Mouse (Mus musculus): ENCODE measurements around the gene Rsbn1l.

Rsbn1l gene

DNA sequence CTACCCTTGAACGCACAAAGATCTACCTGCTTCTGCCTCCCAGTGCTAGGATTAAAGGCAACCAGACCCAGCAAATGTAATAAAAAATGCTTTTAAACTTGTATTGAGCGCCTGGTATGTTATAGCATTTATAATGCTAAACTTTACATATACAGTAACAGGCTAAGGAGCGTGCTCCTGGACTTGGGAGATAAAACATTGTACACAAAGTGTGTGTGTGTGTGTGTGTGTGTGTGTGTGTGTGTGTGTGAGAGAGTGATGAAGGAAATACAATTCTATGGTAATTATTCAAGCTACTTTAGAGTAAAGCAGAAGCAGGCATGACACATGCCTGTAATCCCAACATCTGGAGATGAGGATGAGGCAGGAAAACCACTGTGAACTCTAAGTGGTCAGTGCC is at the start of gene Rsbn1l:
Gene Rsbn1l (minus strand): TSS at position 101 of the 400 bp plus-strand sequence.
- no peak for DNase-seq (ENCODE audit: low read depth, low spot score)

DNA sequence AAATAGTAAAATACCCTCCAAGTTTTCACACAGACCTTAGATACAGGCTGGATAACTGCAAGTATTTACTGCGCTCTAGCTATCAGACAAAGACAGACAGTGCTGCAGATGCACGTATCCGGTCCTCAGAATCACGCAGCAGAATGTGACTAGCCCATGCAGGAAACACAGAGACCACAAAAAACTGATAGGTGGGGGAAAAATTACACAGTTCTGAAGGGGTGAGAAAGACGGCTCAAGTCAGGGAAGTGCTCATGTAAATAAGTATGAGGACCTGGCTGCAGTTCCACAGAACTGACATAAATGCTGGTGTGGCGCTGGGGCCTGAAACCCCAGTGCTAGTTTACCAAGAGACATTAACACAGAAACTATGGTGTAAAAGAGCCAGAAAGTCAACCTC is 46.5 kb upstream of the Rsbn1l start:
- no peak for DNase-seq (ENCODE audit: low read depth, low spot score)

DNA sequence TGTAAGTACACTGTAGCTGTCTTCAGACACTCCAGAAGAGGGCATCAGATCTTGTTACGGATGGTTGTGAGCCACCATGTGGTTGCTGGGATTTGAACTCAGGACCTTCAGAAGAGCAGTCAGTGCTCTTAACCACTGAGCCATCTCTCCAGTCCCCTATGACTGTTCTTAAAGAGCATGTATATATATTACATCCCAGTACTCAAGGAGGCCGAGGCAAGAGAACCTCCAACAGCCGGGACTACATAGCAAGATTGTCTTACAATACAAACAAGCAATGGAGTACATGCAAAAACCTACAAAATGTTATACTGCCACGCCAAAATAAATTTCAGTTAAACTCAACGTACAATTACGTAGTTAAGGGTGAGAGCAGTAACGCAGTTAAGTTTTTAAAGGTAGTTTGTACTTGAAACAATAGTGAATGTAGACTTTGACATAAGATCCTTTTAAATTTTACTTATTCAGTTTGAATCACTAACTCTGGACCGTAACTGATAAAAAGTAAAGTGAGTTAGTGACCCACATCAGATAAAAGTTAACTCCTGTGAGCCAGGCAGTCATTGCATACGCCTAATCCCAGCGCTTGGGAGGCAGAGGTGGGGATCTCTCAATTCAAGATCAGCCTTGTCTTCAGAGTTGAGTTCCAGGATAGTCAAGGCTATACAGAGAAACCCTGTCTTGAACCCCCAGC is 45.6 kb upstream of the Rsbn1l start:
- DNase-seq (ENCODE audit: low read depth, low spot score) = no peak

- no peak for DNase-seq (ENCODE audit: low read depth, low spot score)
Measured at GRCm38 (mm10) chr5:20998427-20998826, 42.2 kb upstream of the Rsbn1l start.

- no peak for DNase-seq (ENCODE audit: low read depth, low spot score)
Measured at GRCm38 (mm10) chr5:20997555-20997954, 41.4 kb upstream of the Rsbn1l start.

GRCm38 (mm10) chr5:20990062-20990809 is 34.0 kb upstream of the Rsbn1l start:
- DNase-seq (ENCODE audit: low read depth, low spot score) = no peak

GRCm38 (mm10) chr5:20986271-20986670 is 30.1 kb upstream of the Rsbn1l start:
- no peak for DNase-seq (ENCODE audit: low read depth, low spot score)

DNA sequence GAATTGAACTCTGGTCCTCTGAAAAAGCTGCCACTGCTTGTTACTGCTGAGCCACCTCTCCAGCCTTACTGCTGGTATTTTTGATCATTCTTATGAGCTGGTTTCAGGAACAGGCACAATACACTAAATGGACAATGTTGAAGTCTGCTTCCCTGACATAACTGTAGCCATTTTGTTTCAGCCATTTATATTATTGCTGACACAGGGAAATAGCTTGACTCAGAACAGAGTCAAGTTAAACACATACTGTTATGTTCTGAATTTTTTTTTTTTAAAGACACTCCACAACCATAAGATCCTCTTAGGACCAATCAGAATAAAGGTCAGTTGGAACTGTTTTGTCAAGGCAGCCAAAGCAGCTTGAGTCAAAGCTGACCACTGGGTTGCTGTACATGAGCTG is 27.3 kb upstream of the Rsbn1l start:
- DNase-seq (ENCODE audit: low read depth, low spot score) = no peak

GRCm38 (mm10) chr5:20974690-20975089 is 18.5 kb upstream of the Rsbn1l start:
- no peak for DNase-seq (ENCODE audit: low read depth, low spot score)

DNA sequence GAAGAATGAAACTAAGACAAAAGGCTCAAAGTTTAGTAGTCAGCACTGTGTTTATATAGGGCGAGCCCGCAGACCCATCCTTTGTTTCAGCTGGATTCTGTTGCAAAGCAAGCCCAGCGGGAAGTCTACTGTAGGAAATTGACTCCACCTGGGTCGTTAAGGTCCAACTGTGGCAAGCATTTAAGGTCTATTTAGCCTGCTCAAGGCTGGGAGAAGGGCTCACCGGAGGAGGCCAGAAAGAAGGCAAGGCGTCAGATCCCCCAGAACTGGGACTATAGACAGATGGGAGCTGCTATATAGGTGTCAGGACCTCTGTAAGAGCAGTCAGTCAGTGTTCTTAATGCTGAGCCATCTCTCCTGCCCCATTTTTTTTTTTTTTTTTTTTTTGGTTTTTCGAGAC is 17.8 kb upstream of the Rsbn1l start:
- peak; percentile 43 for DNase-seq (ENCODE audit: low read depth, low spot score)

- no peak for DNase-seq (ENCODE audit: low read depth, low spot score)
Measured at GRCm38 (mm10) chr5:20973069-20973468, 16.9 kb upstream of the Rsbn1l start.

GRCm38 (mm10) chr5:20968963-20969362 is 12.8 kb upstream of the Rsbn1l start:
- peak; percentile 45 for DNase-seq (ENCODE audit: low read depth, low spot score)

- no peak for DNase-seq (ENCODE audit: low read depth, low spot score)
Measured at GRCm38 (mm10) chr5:20968493-20968892, 12.3 kb upstream of the Rsbn1l start.

DNA sequence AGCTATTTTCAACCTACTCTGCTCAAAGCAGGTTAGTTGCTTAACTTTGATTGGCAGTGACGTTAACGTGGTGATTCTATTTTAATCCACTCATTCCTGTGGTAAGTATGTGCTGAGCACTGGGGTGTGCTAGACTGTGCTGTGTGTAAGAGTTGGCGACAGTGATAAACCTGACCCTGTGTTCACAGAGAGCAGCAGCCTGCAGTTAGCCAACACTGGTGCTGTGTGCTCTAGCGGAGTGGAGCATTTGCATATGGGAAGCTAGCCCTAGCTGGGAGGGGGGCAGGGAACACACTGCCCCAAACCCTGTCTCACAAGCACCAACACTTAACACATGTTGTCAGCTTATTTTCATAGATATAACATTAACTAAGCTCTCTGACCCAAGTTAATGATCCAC is 11.7 kb upstream of the Rsbn1l start:
- no peak for DNase-seq (ENCODE audit: low read depth, low spot score)

- DNase-seq (ENCODE audit: low read depth, low spot score) = no peak
Measured at GRCm38 (mm10) chr5:20964446-20964845, 8.2 kb upstream of the Rsbn1l start.

DNA sequence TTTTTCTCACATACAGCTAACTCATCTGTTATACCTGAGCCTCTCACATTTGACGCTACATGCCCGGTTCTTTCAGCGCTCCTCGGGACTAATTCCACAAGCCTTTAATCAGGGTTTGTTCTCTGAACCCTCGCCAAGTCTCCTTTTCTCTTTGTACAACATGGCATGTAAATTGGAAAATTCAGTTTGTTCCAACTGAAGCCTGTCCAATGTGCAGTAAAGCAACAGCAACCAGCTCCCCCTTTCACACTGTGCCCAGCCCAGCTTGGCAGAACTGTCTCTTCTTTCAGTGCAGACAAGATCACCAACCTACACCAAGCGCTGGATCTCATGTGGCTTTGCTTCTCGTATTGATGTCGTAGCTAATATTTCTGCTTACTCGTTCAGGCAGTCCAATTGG is 7.1 kb upstream of the Rsbn1l start:
- DNase-seq (ENCODE audit: low read depth, low spot score) = no peak

GRCm38 (mm10) chr5:20960927-20961326 is 4.7 kb upstream of the Rsbn1l start:
- no peak for DNase-seq (ENCODE audit: low read depth, low spot score)

DNA sequence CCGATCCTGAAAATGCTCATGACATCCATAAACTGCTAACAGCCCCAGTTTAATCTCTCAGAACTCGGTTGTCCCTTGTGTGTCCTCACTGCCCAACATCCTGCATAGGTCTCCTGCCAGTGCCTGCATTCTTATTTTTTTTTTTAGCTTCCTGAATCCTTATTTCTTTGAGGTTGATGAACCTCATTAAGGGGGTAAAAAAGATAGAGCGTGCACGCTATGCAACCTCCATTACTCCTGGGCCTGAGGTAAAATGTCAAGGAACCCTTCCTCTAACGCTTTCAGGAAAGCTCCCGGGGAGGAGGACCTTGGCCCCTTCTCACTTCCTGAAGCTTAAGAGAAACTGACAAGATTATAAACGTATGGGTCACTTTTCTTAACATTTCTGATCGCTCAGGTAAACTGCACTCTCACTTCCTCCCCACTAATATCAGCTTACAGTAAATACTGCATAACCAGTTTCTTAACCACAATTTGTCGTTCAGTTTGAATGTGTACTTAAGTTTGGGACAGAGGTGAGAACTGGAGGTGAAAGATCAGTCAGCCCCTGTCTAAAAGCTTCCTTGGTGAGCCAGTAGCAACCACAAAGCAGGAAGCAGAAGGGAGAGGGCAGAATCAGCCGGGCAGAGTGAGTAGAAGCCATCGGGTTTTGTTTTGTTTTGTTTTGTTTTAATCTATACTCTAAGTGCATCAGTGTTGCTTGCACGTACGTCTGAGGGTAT is 923 bp downstream of the Rsbn1l start:
- DNase-seq (ENCODE audit: low read depth, low spot score) = no peak

DNA sequence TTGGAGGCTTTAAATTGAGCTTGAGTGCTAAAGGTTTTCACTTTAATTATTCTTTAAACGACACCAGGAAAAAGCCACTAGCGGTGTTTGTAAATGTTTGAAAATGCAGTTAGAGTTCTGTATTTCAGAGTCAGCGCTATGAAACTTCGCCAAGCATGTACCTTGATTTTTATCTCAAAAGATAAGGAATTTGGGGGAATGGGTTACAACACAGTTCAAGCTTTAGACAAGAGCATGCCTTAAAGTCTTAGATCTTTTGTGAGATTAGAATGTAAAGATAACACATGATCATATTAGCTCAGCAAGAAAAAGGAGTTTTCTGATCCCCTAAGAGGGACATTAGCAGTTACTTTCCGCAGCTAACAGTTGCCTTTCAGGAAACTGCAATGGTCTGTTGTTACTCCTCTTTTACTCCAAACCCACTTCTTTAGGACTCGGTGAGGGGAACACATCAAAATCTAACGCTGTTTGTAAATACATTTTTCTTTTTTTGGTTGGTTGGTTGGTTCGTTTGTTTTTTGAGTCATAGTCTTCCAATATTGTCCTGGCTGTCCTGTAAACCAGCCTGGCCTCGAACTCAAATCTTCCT is 3.8 kb downstream of the Rsbn1l start:
- no peak for DNase-seq (ENCODE audit: low read depth, low spot score)

DNA sequence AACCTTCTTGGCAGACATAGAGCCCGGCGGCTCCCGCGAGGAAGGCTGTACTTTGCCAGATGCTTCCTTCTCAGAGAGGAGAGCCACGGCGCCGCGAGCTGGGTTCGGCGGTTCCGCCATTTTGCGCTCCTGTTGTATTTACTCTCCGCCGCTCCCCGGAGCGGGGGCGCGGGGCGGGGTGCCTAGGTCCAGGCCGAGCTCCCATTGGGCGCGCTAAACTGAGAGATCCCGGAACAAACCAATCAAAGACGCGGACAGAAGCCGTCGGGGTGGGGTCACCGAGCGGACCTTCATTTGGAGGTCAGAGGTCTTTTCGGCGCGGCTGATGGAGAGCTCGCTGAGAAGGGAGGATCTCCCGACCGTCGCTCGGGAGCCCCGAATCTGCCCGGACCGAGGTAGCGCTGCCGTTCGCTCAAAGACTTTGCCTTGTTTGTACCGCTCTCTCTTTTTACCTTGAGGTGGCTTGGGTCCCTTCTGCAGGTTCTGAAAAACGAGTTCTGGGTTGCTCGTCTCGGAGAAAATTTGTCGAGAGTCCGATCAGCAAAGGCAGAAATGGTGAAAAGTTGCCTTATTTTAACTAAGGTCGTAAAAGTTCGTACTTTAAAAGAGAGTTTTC is 4.4 kb downstream of the Rsbn1l start:
- peak; percentile 97 for DNase-seq (ENCODE audit: low read depth, low spot score)

DNA sequence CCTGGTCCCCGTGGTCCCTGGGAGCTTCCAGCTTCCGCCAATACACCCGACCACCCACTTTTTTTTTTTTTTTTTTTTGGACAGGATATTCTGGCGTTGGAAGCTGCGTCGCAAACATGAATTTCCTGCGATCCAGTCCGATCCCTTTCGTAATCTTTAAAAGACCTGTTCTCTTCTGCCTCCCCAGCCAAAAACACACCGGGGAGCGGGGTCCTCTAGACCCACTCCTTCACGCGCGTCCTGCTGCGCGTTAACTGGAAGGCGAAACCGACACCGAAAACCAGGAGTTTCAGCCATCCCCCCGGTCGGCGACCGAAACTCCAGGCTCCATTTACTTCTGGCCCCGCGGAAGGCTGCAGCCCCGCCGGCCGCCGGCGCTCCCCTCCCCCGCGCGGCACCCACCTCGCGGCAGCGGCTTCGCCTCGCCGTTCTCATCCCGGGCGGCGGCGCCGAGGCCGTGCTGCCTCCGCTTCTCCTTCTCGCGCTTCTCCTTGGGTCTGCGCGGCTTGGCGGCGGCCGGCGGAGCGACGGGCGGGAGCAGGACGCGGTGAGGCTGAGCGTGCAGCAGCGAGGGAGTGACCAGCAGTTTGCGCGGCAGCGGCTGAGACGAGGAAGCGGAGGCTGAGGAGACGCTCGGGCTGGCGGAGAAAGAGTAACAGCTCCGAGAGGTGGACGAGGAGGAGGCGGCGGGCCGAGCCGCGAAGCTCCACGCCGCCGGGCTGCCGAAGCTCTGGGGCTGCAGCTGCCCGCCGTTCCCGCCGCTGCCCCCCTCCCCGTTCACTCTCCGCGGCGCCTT is 5.1 kb downstream of the Rsbn1l start:
- DNase-seq (ENCODE audit: low read depth, low spot score) = peak; percentile 57
